Mouse (Mus musculus) testis, postnatal 10 days (tissue): ENCODE data around the gene AC124502.3.

Experiments
- DNase-seq: peaks from one replicate; pipeline ENCODE4 v3.0.0; 2021; ENCODE audit warnings: low spot score

Gene AC124502.3

GRCm38 (mm10) chr19:5058801-5059771, 20.4 kb downstream of the AC124502.3 start:
- DNase-seq = peak; percentile 57

- DNase-seq = peak; percentile 63
Measured at GRCm38 (mm10) chr19:5060365-5061330, 22.0 kb downstream of the AC124502.3 start.

GRCm38 (mm10) chr19:5062041-5062440, 23.4 kb downstream of the AC124502.3 start:
- DNase-seq = no peak

GRCm38 (mm10) chr19:5062446-5062845, 23.8 kb downstream of the AC124502.3 start:
- peak; percentile 67 for DNase-seq

- DNase-seq = peak; percentile 67
Measured at GRCm38 (mm10) chr19:5065104-5065503, 26.4 kb downstream of the AC124502.3 start.

- DNase-seq = peak; percentile 46
Measured at GRCm38 (mm10) chr19:5067040-5067799, 28.5 kb downstream of the AC124502.3 start.

GRCm38 (mm10) chr19:5067867-5068569, 29.3 kb downstream of the AC124502.3 start, which contains the start of gene Cd248:
Gene Cd248 (plus strand): TSS chr19:5068078.
- peak; percentile 86 for DNase-seq

GRCm38 (mm10) chr19:5068570-5069234, 30.0 kb downstream of the AC124502.3 start:
- peak; percentile 69 for DNase-seq

GRCm38 (mm10) chr19:5069486-5069885, 30.8 kb downstream of the AC124502.3 start:
- no peak for DNase-seq

- DNase-seq = no peak
Measured at GRCm38 (mm10) chr19:5069978-5070377, 31.3 kb downstream of the AC124502.3 start.

- no peak for DNase-seq
Measured at GRCm38 (mm10) chr19:5071077-5071476, 32.4 kb downstream of the AC124502.3 start.

- peak; percentile 85 for DNase-seq
Measured at GRCm38 (mm10) chr19:5071545-5072369, 33.1 kb downstream of the AC124502.3 start.

GRCm38 (mm10) chr19:5072389-5073019, 33.8 kb downstream of the AC124502.3 start:
- DNase-seq = no peak

- DNase-seq = peak; percentile 84
Measured at GRCm38 (mm10) chr19:5073028-5073427, 34.3 kb downstream of the AC124502.3 start.

GRCm38 (mm10) chr19:5073518-5073917, 34.8 kb downstream of the AC124502.3 start:
- no peak for DNase-seq

- DNase-seq = no peak
Measured at GRCm38 (mm10) chr19:5079279-5079678, 40.6 kb downstream of the AC124502.3 start.

GRCm38 (mm10) chr19:5082005-5082404, 43.3 kb downstream of the AC124502.3 start:
- no peak for DNase-seq

- no peak for DNase-seq
Measured at GRCm38 (mm10) chr19:5082596-5082995, 43.9 kb downstream of the AC124502.3 start.
